Mouse (Mus musculus) layer of hippocampus, adult 18-20 months (tissue): ENCODE data around the gene Hcn2. TPM values are rescaled to one million over a fixed set of nuclear protein-coding genes. Genes with fewer than 3 reads are reported as not detected.
"Not testable (repeated sequence)": the region's sequence is repeated elsewhere in the genome, so short reads cannot be mapped to it uniquely, and the experiment has no call there.

Source experiments
- DNase-seq, 2 experiments: peaks; one replicate each; pipeline ENCODE4 v3.0.0; 2022; ENCODE audit warnings: low spot score in 2 of 2
- total RNA-seq, 2 experiments: library from RNA; stranded (reverse); gene quantifications; 2 replicates each; pipeline ENCODE4 v1.2.3; 2021

Gene Hcn2
- total RNA-seq, 2 experiments from 2014 or later = 134 TPM

DNA sequence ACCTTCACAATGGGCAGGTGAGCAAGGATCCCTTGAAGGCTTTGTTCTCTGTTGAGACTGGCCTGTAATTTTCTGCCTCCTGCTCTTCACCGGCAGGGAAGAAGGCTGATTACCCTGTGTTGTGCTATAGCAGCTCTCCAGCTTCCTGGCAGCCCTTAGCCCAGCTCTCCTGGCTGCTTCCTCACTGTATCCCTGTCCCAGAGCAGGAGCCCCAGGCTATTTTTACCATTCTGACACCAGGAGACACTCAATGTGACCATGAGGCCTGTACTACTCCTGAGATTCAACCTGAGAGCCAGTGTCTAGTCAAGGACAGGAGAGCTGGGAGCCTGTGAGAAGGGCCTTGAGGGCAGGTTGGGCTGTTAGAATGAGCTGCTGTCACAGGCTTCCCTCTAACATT is 29.7 kb upstream of the Hcn2 start:
- DNase-seq = no peak

DNA sequence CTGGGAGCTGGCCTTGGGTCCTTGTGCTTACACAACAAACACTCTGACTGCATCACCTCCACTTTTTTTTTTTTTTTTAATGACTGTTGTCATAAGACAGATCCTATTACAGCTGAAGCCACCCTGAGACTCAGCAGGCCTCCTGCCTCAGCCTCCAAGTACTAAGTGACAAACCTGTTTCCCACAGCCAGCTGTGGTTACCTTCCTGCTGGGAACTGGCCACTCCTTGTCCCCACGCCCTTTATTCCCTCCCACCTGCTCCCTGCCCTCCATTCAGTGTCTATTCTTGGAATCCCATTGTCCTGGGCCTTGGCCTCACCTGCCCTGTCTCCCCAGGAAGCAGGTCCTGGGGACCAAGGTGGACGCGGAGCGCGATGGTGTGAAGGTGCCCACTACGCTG is 28.9 kb upstream of the Hcn2 start:
- DNase-seq = no peak

DNA sequence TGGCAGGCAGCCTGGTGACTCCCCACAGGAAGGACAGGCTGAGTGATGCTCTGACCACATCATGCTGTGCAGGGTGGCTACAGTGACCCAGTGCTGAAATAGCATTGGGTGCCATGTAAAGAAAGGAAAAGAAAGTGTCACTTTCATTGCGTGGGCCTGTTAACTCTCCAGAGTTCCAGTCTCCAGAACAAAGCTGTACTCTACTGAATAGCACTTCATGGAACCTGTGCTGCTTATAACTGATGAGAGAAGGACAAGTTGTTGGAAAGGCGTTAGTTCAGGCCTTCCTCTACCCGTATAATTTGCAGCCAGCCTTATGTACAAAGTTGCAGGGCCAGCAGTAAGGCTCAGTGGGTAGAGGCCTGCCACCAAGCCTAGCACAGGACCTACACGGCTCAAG is 27.7 kb upstream of the Hcn2 start, which contains the start of gene Gzmm:
Gzmm (plus strand) TSS at position 301 of the 400 bp plus-strand sequence.
- DNase-seq = no peak

DNA sequence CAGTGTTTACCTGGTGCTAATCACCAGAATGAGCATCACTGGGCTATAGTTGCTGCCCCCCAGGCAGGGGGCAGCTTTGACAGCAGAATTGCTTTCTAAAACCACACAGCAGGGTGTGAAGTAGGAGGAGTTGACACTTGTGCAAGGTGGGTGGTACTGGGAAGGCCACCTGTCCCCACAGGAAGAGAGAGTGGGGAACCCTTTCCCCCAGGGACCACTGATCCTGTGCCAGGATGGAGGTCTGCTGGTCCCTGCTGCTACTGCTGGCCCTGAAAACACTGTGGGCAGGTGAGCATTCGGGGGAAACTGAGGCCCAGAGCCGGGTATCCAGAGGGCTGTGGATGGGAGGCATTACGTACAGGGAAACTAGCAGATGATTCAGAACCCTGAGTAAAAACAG is 27.3 kb upstream of the Hcn2 start:
- DNase-seq = no peak

DNA sequence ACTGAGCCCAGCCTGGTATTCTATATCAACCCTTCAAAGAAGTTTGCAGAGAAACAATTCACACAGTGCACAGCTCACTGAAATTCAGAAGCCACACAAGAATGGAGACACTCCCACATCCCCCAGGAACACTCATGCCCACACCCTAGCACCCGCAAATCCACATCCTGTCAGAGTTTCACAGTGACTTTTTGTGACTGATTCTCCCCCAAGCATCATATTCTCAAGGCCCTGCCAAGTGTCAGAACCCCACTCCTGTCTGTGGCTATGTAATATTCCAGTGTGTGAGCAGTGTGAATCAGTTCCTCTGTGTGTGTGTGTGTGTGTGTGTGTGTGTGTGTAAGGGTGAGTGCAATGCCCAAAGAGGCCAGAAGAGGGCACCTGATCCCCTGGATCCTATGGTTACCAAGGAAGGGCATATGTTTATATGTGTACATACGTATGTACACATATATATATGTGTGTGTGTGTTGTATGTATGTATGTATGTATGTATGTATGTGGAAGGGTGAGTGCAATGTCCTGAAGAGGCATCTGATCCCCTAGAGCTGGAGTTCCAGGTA is 24.4 kb upstream of the Hcn2 start:
- no peak for DNase-seq

DNA sequence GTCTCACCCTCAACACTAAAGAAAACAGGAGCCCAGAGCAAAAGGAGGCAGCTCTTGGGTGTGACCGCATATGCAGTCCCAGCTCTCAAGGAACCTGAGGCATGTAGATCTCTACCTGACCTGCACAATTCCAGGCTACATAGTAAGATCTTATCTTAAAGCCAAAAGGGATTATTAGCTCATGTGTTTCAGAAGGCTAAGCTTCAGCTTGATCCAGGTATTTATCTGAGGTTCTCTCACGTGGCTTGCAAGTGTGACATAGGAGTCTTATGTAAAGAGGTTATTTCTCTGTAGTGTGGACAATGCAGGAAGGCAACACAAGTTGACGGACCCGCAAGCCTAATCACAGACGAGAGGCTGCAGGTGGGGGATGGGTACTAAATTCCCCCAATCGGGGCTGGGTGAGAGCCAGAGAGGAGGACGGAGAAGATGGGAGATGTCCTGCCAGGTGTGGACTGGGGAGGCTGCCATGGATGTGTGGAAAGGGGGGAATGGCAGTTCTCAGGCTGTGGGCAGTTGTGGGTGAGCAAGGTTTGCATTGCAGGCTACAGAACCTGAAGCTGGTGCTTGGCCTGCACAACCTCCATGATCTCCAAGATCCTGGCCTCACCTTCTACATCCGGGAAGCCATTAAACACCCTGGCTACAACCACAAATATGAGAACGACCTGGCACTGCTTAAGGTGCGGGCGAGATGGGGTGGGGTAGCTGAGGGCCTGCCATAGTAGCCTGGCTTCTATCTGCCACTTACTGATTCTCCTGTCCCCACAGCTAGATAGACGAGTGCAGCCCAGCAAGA is 22.7 kb upstream of the Hcn2 start:
- no peak for DNase-seq

DNA sequence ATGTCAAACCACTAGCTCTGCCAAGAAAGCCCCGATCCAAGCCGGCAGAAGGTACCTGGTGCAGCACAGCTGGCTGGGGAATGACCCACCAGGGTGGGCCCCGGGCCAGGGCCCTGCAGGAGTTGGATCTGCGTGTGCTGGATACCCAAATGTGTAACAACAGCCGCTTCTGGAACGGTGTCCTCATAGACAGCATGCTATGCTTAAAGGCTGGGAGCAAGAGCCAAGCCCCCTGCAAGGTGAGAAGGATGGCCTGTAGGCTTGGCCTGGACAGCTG is 22.1 kb upstream of the Hcn2 start:
- no peak for DNase-seq

DNA sequence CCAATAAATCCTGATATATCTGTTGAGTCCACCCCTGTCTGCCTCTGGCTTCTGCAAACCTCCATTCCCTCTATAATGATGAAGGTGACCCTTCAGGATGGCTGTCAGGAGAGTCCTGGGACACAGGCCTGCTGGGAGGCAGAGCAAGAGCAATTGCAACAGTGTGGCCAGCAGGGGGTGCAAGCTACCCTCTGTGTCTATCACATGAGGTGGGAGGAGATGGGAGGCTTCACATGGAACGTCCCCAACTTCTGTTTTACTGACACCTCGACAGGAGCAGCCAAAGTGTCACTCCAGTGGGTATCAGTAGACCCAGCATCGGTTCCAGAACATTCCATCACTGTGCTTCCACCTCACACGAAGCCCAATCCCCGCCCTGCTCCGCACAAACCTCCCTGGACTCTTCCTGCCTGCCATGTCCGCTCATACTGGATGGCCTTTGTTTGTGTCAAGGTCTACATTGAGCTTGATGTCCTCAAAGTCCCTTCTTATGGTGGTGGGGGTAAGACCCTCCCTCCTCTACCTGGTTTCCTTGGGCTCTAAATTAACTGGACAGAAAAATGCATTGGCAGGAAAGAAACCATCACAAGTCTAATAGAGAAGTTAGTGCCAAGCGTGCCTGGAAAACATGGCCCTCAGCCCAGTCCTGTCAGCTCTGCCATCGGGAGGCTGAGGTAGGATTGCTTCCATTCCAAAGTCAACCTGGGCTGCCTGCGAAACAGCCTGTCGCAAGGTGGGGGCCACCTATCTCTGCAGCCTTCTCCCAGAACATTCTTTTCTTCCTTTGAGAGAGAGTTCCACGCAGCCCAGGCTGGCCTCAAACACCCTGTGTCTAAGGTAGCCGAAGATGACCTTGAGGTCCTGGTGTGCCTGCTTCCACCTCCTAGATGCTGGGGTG is 21.0 kb upstream of the Hcn2 start:
- DNase-seq = peak in 1 of 2 experiments; percentile 76

DNA sequence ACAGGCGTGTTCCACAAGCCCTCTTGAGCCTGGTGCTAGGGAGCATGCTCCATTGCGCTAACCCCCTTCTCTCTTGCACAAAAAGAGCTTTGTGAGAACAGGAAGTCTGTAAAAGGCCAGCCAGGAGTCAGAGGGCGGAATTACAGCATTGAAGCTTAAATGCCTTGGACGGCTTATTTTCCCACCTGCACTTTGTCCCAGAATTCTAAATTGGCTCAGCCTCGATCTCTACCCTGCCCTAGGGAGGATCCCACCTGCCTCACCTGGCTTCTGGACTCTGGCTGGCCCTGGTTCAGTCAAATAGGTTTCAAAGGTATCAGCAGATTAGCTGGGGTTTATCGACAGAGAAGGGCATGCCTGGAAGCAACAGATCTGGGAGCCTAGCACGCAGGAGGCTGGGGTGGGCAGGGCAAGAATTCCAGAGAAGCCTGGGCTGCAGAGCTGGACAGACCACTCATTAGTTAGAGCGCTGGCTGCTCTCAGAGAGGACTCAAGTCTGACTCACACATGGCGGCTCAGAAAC is 20.2 kb upstream of the Hcn2 start:
- no peak for DNase-seq

DNA sequence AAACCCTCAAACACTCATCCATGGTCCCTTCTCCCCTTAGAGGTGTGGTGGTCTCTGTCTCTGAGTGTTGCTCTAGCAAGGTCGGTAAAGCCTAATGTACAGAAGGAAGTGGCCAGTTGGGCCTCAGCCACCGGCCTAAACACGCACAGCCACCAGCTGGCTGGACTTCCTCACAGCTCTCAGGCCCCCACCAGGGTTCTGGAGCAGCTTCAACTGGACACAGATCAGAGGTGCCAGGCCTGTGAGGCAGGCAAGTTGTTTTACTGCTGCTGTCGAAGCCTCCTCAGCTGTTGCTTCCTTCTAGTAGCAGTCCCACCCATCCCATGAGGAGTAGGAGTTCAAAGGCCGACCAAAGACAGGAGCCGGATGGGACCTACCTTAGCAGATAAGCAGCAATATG is 18.5 kb upstream of the Hcn2 start:
- no peak for DNase-seq

DNA sequence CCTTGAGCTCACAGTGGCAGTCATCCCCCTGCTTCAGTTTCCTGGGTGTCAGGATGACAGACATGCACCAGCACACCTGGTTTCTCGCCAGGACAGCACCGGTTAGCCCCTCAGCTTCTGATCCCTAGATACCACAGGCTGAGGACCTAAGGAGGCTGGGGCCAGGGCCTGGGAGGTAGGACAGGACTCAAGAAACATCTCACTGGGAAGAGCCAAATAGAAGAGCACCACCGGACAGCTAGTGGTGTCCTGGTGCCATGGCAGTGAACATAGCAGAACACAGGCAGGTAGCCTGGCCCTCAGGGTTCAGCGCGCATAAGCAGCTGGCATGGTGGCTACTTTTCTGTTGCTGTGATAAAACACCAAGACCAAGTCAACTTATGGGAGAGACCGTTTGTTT is 18.0 kb upstream of the Hcn2 start:
- DNase-seq = no peak

DNA sequence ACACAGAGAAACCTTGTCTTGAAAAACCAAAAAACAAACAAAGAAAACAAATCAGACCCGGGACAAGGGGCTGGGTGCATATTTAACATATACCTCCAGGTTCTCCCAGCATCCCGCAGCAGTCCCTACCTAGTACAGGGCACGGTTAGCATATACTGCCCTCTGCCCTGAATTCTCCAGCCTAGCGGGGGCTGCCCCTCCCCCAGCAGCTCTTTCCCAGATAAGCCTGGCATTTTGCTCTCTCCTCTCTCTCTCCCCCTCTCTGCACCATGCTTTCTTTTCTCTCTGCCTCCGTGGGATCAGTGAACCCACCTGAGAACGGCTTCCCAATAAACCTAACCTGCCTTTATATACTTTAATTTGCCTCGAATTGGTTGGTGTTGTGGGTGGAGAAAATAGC is 15.8 kb upstream of the Hcn2 start:
- DNase-seq = no peak

DNA sequence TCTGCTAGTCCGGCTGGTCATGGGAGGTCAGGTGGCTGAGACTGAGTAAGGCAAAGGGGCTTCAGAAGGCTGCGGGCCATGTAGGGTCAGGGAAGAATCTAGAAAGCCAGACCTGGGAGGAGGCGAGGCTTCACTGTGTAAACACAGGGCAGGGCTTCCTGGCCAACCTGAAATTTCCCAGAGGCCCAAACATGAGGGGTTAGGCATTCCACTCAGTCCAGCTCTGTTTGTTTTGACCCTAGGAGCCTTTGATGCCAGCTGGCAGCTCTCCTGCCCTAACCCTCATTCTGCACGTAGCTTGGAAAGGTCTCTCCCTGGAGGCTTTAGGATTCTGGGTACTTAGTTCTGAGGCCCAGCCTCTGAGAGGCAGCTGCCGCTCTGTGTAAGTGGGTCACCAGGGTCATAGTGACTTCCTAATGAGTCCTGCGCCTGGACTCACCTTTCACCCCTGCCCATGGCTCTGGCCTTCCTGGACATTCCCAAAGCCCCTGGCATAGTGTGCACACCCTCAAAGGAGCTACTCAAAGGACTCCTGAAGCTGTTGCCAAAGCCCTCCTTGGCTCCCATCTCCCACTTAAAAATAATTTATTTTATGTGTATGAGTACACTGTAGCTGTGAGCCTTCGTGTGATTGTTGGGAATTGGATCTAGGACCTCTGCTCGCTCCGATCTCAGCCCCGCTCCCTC is 14.8 kb upstream of the Hcn2 start:
- no peak for DNase-seq

DNA sequence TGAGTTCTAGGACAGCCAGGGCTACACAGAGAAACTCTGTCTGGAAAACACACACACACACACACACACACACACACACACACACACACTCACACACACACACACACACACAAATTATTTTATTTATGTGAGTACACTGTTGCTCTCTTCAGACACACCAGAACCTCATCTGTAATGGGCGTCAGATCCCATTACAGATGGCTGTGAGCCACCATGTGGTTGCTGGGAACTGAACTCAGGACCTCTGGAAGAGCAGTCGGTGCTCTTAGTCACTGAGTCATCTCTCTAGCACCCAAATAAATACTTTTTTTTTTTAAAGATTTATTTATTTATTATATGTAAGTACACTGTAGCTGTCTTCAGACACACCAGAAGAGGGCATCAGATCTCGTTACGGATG is 13.5 kb upstream of the Hcn2 start:
- not testable (repeated sequence) for DNase-seq

DNA sequence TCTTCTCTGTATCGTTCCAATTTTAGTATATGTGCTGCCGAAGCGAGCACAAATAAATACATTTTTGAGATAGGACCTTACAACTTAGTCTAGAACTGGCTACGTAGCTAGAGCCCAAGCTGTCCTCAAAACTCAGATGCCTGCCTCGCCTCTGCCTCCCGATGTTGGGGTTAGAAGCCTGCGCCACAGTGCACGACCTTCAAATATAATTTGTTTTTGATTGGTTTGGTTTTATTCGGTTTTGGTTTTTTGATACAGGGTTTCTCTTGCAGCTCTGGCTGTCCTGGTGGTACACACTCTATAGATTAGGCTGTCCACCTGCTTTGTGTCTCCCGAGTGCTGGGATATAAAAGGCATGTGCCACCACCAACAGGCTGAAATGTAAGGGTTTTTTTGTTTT is 12.9 kb upstream of the Hcn2 start:
- DNase-seq = no peak

DNA sequence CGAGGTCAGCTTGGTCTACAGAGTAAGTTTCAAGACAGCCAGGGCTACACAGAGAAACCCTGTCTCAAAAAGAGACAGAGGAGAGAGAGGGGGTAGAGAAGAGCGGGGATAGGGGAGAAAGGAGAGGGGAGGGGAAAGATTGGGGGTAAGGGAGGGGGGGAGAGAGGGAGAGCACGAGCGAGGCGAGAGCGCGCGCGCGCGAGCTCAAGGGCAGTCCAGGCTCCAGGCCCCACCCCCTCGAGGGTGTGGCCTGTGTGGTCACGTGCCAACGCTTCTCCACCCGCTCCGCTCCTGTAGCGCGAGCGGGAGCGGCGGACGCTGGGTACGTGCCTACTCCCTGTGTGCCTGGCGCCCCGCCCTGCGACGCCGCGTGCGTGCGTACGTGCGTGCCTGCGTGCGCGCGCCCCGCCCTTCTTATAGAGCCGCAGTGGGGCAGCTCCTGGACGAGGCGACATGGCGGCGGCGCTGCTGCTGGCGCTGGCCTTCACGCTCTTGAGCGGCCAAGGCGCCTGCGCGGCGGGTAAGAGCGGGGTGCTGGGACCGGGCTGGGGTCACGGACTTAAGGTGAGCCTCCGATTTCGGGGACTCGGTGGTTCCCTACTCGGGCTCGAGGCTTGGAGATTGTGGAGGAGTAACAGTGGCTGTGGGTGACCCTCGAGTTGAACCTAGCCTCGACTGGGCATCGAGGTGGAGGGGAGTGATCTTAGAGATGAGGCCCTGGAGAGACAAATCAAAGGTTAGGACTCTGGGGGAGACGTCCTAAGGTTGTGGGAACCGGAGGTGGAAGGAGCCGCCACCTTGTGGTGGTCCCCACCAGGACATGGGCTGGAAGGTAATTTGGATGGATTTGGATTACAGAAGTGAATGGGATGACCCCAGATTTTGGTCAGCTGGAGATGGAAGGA is 12.1 kb upstream of the Hcn2 start, which contains the start of gene Bsg:
Bsg (plus strand) TSS at position 427 of the 905 bp plus-strand sequence.
- DNase-seq = peak; percentile 97 to 99

DNA sequence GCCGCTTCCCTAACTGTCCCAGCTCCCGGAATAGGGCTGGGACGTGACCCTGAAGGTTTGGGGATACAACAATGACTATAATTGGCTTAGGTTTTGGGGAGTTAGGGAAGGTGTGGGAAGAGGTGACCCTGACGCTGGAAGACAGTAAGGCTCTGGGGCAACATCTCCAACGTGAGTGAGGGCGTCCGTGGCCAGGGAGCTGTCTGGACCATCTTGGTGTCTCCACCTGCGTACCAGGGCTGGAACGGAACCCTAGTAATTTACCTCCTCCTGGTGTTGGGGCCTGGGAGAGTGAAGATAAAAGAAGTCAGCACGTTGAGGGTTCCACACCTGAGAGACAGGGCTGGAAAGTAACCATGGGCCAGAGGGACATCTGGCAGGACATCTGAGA is 11.5 kb upstream of the Hcn2 start:
- no peak for DNase-seq

DNA sequence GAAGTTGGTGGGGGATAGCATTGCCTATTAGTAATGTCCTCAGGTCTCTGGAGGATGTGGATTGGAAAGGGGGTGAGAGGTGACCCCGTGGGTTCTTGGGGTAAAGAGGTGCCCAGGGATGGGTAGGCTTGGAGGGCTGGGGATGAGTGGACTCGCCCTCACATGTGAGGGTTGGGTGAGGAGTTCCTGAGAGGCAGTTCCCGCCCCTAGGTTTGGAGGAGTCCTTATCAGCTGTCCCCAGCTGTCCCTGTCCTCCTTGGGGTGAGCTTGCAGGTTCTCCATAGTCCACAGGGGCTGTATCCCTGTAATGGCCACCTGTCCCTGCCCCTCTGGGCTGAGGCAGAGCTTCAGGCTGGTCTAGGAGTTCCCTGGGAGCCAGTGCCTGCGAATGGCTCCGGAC is 10.5 kb upstream of the Hcn2 start:
- DNase-seq = no peak

DNA sequence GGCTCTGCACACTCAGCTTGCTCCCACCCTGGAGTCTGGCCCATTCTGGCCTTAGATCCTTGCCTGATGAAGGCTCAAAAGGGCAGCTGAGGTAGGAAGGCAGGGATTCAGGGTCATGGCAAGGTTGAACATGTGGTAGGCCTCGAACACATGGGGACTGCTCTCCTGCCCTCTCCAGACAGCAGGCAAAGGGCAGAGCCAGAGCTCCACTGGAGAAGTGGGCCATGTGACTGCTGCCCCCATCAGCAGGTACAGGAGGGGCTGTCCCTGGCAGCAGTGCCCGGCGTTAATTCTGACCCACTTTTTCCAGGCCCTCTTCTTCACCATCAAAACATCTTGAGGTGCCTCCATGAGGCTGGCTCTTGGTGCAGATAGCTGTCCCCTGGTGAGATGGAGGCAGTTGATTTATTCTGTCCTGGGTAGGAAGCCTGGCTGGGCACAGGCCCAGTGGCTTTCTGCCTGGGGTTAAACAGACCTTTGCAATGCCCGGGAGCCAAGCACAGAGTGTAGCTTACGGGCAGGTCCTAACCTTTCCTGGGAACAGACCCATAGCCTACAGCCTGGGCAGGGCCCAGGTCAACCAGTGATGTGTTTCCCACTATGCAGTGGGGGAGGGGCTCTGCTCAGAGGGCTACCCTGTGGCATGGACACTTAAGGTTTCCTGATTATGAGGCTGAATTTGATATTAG is 9.9 kb upstream of the Hcn2 start:
- no peak for DNase-seq

DNA sequence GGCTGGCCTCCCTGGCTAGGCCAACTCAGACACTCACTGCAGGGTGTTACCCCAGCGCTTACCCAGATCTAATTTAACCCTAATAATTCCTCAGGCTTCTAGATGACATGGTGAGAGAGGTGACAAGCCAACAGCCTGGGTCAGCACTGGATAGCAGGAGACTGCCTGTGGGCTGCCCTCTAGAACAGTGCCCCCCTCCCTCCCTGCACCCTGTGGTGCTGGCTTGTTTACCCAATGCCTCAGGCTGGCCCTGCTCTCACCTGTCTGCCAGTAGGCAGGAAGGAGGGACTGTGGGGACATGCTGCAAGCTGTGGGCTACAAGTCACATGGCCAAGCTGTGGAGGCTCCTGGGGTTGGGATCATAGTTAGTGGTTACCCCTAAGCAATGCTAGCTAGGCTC is 9.3 kb upstream of the Hcn2 start:
- DNase-seq = no peak
